Mouse (Mus musculus) intestine, embryonic 14.5 days (tissue): ENCODE data around the gene Pcyt1b. TPM values are rescaled to one million over a fixed set of nuclear protein-coding genes. Genes with fewer than 3 reads are reported as not detected.

Source experiments
- ATAC-seq: fragments of 200-750 bp; cut with Nextera tagmentation; replicated peaks from 2 replicates; pipeline ENCODE4 v1.8.0; 2017; ENCODE audit warnings: low read depth, moderate number of reproducible peaks, moderate TSS enrichment, moderate library complexity; ENCODE audit not compliant: low FRiP score, low TSS enrichment
- DNase-seq: peaks from one replicate; pipeline ENCODE4 v3.0.0-alpha.2; 2018; ENCODE audit warnings: low spot score
- H3K27ac ChIP-seq: fragments of 300-500 bp; sonication (generic); 2 replicates; pipeline ENCODE4 v1.5.1; 2014; ENCODE audit warnings: low read depth, mild to moderate bottlenecking, control low read depth
- H3K27me3 ChIP-seq: fragments of 300-500 bp; sonication (generic); replicated peaks from 2 replicates; pipeline ENCODE4 v1.6.1; 2014; ENCODE audit warnings: low read length, control low read depth; ENCODE audit not compliant: control insufficient read depth, insufficient read depth
- H3K36me3 ChIP-seq: fragments of 300-500 bp; sonication (generic); 2 replicates; pipeline ENCODE4 v1.6.1; 2014; ENCODE audit warnings: low read length, control low read depth; ENCODE audit not compliant: control insufficient read depth, insufficient read depth
- H3K4me1 ChIP-seq: fragments of 300-500 bp; sonication (generic); replicated peaks from 2 replicates; pipeline ENCODE4 v1.6.1; 2014; ENCODE audit warnings: low read length, control low read depth, mixed read lengths; ENCODE audit not compliant: control insufficient read depth, insufficient read depth
- H3K4me2 ChIP-seq: fragments of 300-500 bp; sonication (generic); 2 replicates; pipeline ENCODE4 v1.6.1; 2014; ENCODE audit warnings: low read length
- H3K4me3 ChIP-seq: fragments of 300-500 bp; sonication (generic); 2 replicates; pipeline ENCODE4 v1.5.1; 2014; ENCODE audit warnings: low read depth, low read length, control low read depth, mixed read lengths
- H3K9ac ChIP-seq: fragments of 300-500 bp; sonication (generic); 2 replicates; pipeline ENCODE4 v1.6.1; 2014; ENCODE audit warnings: mild to moderate bottlenecking, low read length
- H3K9me3 ChIP-seq: fragments of 300-500 bp; sonication (generic); 2 replicates; pipeline ENCODE4 v1.6.1; 2016; ENCODE audit warnings: low read length, control low read depth; ENCODE audit not compliant: control insufficient read depth
- WGBS: fragments of 180-500 bp; shearing (Covaris S2); extraction: QIAGEN DNeasy Blood & Tissue Kit; methylation state at CpG from one replicate; pipeline ENCODE4 v1.1.7; 2014; 5-methylcytosine and 5-hydroxymethylcytosine counted together
- polyA plus RNA-seq: library from polyadenylated mRNA; unstranded; fragments of >200 nt; fragmentation: Nextera tagmentation; extraction: Ambion mirVana; gene quantifications from 2 replicates; pipeline ENCODE4 v1.2.1, GENCODE M21; 2014

Pcyt1b gene
- polyA plus RNA-seq, 1 experiment from 2014 or later: 2.5 TPM

DNA sequence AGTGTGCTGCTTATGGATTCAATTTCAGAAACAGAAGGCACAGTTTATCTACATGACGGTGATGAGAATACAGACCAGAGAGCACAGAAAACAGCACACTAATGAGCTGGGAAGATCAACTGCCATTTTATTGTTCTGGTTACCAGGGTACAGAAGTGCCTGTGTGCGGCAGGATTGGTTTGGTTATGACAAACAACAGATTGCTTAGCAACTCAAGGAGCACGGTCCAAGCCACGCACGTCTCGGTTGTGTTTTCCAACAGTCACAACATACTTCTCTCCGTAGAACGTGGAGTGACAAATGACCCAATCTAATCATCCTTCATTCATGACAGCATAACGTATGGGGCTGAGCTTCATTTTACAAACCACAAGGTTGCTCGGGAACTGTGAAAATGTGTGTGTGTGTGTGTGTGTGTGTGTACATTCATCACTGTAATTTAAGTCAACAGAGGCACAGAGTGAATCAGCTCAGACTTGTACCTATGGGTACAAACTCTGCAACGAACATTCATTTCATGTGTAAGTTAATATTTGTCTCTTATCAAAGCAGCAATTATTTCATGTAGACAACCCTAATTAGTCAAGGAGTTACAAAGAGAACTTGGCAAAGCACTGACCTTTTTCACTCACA, 100.7 kb downstream of the Pcyt1b start:
- Histone ChIP-seq H3K27me3 (no peaks in the 10 kb centered on the region), H3K4me3 (no peak overlapping the region), H3K27ac (no peak overlapping the region), H3K9ac (no peak overlapping the region), H3K4me1 (no peaks in the 10 kb centered on the region), H3K36me3 (no peaks in the 10 kb centered on the region), H3K9me3 (no peaks in the 10 kb centered on the region), H3K4me2 (no peak overlapping the region)
- WGBS: 57% methylated on average over 11 of the region's 11 CpGs
- no peak for DNase-seq
- no peak for ATAC-seq

DNA sequence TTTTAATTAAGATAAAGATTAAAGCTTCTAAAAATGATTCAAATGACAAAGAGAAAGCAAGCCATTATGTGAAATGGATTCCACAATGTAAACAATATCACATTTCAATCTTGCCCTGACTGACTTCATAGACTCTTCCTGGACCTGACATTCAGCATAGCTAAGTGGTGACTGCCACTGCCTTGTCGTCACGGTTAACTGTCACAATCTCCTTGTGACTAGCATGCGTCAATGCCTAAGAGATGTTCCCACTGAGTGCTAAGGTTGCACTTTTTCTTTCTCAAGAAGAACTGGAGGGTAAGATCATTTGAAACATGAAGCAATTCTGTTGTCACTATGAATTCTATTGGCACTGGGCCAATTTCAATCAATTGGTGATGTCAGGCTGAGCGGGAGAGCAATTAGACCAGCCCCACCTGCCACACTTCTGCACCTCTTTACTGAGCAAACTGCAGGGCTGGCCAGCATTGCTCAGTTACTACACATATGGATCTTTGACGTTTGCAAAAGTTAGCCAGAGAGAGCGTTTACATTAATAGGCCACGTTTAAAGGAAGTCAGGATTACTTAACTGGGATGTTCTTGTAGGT, 102.3 kb downstream of the Pcyt1b start:
- Histone ChIP-seq H3K36me3 (no peaks in the 10 kb centered on the region), H3K4me3 (no peak overlapping the region), H3K27ac (no peak overlapping the region), H3K27me3 (no peaks in the 10 kb centered on the region), H3K9ac (no peak overlapping the region), H3K4me1 (no peaks in the 10 kb centered on the region), H3K9me3 (no peaks in the 10 kb centered on the region), H3K4me2 (no peak overlapping the region)
- 55% methylated on average over 7 of the region's 7 CpGs for WGBS
- DNase-seq (no peak), ATAC-seq (no peak)

DNA sequence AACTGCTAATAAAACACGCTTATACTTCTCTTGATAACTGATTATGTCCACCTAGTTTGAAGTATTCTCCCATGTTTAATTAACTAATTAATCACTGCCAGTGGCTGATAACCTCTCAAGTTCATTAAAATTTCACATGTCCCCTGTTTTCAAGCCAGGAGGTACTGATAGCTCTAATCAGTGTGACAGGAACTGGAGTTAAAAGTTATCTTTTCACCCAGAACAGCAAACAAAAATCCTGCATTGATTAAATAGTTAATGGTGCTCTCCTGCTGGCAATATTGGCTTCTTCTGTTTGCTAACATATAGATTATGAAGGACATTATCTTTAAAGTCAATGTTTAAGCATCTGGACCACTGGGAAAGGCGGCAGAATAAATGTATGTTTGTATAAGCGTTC, 106.1 kb downstream of the Pcyt1b start:
- Histone ChIP-seq H3K4me1 (no peaks in the 10 kb centered on the region), H3K9me3 (no peaks in the 10 kb centered on the region), H3K9ac (no peak overlapping the region), H3K27me3 (no peaks in the 10 kb centered on the region), H3K36me3 (no peaks in the 10 kb centered on the region), H3K27ac (no peak overlapping the region), H3K4me2 (no peak overlapping the region), H3K4me3 (no peak overlapping the region)
- ATAC-seq: no peak
- WGBS: 70% methylated on average over 3 of the region's 3 CpGs
- no peak for DNase-seq

DNA sequence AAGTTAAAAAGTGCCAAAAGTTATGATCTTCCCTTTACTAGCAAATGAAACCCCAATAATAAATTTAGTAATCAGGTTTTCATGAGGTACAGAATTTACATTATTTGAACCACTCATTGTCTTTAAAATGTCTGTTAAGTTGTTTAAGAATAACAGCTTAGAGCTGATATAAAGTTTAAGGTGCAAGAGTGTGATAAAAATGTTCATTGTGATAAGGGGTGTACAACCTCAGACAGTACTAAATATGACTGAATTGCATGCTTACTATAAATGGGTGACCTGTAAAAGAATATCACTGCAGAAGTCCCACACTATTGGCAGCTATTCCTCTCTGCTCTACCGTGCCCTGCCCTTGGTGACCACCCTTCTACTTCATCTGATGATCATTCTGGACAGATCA, 134.9 kb downstream of the Pcyt1b start:
- Histone ChIP-seq H3K4me2 (no peak overlapping the region), H3K27ac (no peak overlapping the region), H3K36me3 (no peaks in the 10 kb centered on the region), H3K27me3 (no peaks in the 10 kb centered on the region), H3K4me3 (no peak overlapping the region), H3K9me3 (no peaks in the 10 kb centered on the region), H3K9ac (no peak overlapping the region), H3K4me1 (no peaks in the 10 kb centered on the region)
- 82% methylated on average over 1 of the region's 1 CpGs for WGBS
- ATAC-seq (no peak), DNase-seq (no peak)

DNA sequence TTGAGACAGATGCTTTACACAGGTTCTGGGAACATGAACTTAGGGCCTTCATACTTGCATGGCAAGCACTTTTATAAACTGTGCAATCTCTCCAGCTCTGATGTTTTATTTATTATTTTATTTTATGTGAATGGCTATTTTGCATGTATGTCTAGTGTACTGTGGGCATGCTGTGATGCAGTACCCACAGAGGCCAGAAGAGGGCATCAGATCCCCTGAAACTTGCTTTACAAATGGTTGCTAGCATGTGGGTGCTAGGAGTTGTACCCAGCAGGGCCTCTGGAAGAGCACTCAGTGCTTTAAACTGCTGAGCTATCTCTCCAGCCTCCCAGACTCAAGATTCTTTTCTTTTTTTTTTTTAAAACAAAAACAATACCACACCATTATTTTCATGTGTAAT, 138.5 kb downstream of the Pcyt1b start:
- DNase-seq (peak; percentile 69), ATAC-seq (no peak)
- Histone ChIP-seq H3K27me3 (no peaks in the 10 kb centered on the region), H3K9ac (no peak overlapping the region), H3K27ac (no peak overlapping the region), H3K4me3 (no peak overlapping the region), H3K4me1 (no peaks in the 10 kb centered on the region), H3K4me2 (no peak overlapping the region), H3K36me3 (no peaks in the 10 kb centered on the region), H3K9me3 (no peaks in the 10 kb centered on the region)

Other genes starting within 250 kb of the Pcyt1b start
- gene Pola1, start 22.7 kb upstream of the Pcyt1b start, polyA plus RNA-seq: 18.2 and 20.2 TPM in 2 replicates
- 56.7 and 56.8 TPM in 2 replicates for gene Pdk3, start 177.3 kb downstream of the Pcyt1b start, polyA plus RNA-seq